Mouse (Mus musculus): ENCODE results near the gene Utp11.

- TF ChIP-seq CTCF (IDR thresholded peaks at IDR 0.05; ENCODE audit: extremely low read depth, insufficient read length, insufficient replicate concordance, low read depth, low read length) (no peak), POLR2A (IDR thresholded peaks at IDR 0.05; ENCODE audit: low read depth, low read length) (no peak)
Observed at GRCm38 (mm10) chr4:124656854-124657650, 36.3 kb downstream of the Utp11 start.
